Mouse (Mus musculus) forebrain, embryonic 16.5 days (tissue): ENCODE measurements at regions not wholly inside any gene's neighbourhood (a gene's known extent, or its start where the extent isn't known, plus 50 kb on each side); places are given as distances from the start of the nearest gene placed in this dataset.

Source experiments
- ATAC-seq: fragments of 200-750 bp; cut with Nextera tagmentation; 2 replicates; pipeline ENCODE4 v1.8.0; 2017; ENCODE audit warnings: mild to moderate bottlenecking, moderate library complexity
- H3K27ac ChIP-seq: fragments of 300-500 bp; sonication (generic); 2 replicates; pipeline ENCODE4 v1.5.1; 2014; ENCODE audit warnings: low read length, control low read depth
- H3K27me3 ChIP-seq: fragments of 300-500 bp; sonication (generic); replicated peaks from 2 replicates; pipeline ENCODE4 v1.6.1; 2014; ENCODE audit warnings: low read length; ENCODE audit not compliant: control insufficient read depth, insufficient read depth
- H3K36me3 ChIP-seq: fragments of 300-500 bp; sonication (generic); 2 replicates; pipeline ENCODE4 v1.6.1; 2014; ENCODE audit not compliant: control insufficient read depth, insufficient read depth
- H3K4me1 ChIP-seq: fragments of 300-500 bp; sonication (generic); replicated peaks from 2 replicates; pipeline ENCODE4 v1.6.1; 2014; ENCODE audit warnings: low read length; ENCODE audit not compliant: control insufficient read depth, insufficient read depth
- H3K4me2 ChIP-seq: fragments of 300-500 bp; sonication (generic); 2 replicates; pipeline ENCODE4 v1.6.1; 2014; ENCODE audit warnings: mild to moderate bottlenecking, low read length, control low read depth
- H3K4me3 ChIP-seq: fragments of 300-500 bp; sonication (generic); replicated peaks from 2 replicates; pipeline ENCODE4 v1.5.1; 2014; ENCODE audit warnings: mild to moderate bottlenecking, low read length, control low read depth
- H3K9ac ChIP-seq: fragments of 300-500 bp; sonication (generic); replicated peaks from 2 replicates; pipeline ENCODE4 v1.6.1; 2014; ENCODE audit warnings: low read depth, low read length, control low read depth
- H3K9me3 ChIP-seq: fragments of 300-500 bp; sonication (generic); 2 replicates; pipeline ENCODE4 v1.6.1; 2016; ENCODE audit warnings: low read length; ENCODE audit not compliant: control insufficient read depth
- WGBS: fragments of 180-500 bp; shearing (Covaris S2); extraction: QIAGEN DNeasy Blood & Tissue Kit; methylation state at CpG from one replicate; pipeline ENCODE4 v1.1.7; 2014; 5-methylcytosine and 5-hydroxymethylcytosine counted together

DNA sequence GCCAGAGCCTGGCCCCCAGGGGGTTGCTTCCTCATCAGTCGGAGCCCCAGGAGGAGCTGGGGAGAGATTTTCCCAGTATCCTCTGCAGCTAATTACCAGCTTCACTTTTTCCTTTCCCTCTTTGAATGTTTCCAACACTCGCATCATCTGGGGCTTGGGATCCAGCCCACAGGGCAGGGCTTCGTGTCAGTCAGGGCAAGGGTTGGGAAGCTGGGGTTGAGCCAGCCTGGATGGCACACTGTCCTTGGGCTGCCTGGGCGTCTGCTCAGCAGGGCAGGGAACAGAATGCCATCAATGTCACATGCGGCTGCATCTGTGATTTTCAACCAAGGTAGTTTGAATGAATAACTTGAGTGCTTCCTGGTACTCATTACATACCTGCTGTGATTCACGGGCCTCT, 52.4 kb upstream of the Tle3 start:
- Histone ChIP-seq H3K4me1 (peaks cover 27% of the 10 kb centered on the region), H3K36me3 (no peaks in the 10 kb centered on the region)

DNA sequence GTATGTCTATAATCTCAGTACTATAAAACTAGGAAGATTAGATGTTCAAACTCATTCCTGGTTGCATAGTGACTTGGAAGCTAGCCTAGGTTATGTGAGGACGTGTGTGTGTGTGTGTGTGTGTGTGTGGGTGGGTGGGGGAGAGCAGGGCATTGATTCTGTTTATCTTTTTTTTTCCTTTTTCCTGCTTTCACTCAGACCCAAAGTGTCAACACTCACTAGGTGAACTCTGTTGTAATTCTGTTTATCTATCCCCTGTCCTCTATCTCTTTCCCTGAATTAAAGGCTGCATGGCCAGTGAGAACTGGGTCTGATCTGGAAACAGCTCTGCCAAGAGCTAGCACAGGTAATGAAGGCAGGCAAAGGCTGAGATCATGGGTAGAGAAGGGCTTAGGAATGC, 50.9 kb upstream of the Tle3 start:
- Histone ChIP-seq H3K4me2 (no peak overlapping the region), H3K27ac (no peak overlapping the region), H3K9ac (no peak overlapping the region), H3K9me3 (no peaks in the 10 kb centered on the region), H3K4me1 (peaks cover 11% of the 10 kb centered on the region), H3K27me3 (0 out of 2 replicates have a peak, but pooled peaks cover 2% of the 10 kb centered on the region), H3K36me3 (no peaks in the 10 kb centered on the region), H3K4me3 (no peak overlapping the region)
- ATAC-seq, result no peak
- 67% methylated on average over 1 of the region's 1 CpGs for whole genome bisulfite sequencing

More for the DNA sequence above, 52.4 kb upstream of the Tle3 start:
- 0 out of 2 replicates have a peak, but pooled peaks cover 2% of the 10 kb centered on the region for H3K27me3 ChIP-seq
- no peaks in the 10 kb centered on the region for H3K9me3 ChIP-seq
- H3K4me3 ChIP-seq, result no peak overlapping the region
- H3K4me2 ChIP-seq, result no peak overlapping the region
- no peak for ATAC-seq
- no peak overlapping the region for H3K9ac ChIP-seq
- H3K27ac ChIP-seq, result no peak overlapping the region
- 26% methylated on average over 6 of the region's 6 CpGs for WGBS

- peaks cover 9% of the 10 kb centered on the region for H3K4me1 ChIP-seq
- H3K4me2 ChIP-seq, result no peak overlapping the region
- WGBS, result 72% methylated on average over 8 of the region's 8 CpGs
- H3K36me3 ChIP-seq, result no peaks in the 10 kb centered on the region
- no peak overlapping the region for H3K27ac ChIP-seq
- H3K27me3 ChIP-seq, result 0 out of 2 replicates have a peak, but pooled peaks cover 2% of the 10 kb centered on the region
- H3K9me3 ChIP-seq, result no peaks in the 10 kb centered on the region
- no peak overlapping the region for H3K4me3 ChIP-seq
- H3K9ac ChIP-seq, result no peak overlapping the region
- ATAC-seq, result no peak
Measured at GRCm38 (mm10) chr9:61321825-61322224, 50.3 kb upstream of the Tle3 start.

- Histone ChIP-seq H3K4me1 (peaks cover 9% of the 10 kb centered on the region), H3K4me2 (no peak overlapping the region), H3K4me3 (no peak overlapping the region), H3K27me3 (no peaks in the 10 kb centered on the region), H3K9me3 (no peaks in the 10 kb centered on the region), H3K36me3 (no peaks in the 10 kb centered on the region), H3K27ac (no peak overlapping the region), H3K9ac (no peak overlapping the region)
- ATAC-seq, result no peak
- 77% methylated on average over 11 of the region's 11 CpGs for WGBS
Measured at GRCm38 (mm10) chr9:61322333-61322732, 49.8 kb upstream of the Tle3 start.
